In the genomic region with DNA sequence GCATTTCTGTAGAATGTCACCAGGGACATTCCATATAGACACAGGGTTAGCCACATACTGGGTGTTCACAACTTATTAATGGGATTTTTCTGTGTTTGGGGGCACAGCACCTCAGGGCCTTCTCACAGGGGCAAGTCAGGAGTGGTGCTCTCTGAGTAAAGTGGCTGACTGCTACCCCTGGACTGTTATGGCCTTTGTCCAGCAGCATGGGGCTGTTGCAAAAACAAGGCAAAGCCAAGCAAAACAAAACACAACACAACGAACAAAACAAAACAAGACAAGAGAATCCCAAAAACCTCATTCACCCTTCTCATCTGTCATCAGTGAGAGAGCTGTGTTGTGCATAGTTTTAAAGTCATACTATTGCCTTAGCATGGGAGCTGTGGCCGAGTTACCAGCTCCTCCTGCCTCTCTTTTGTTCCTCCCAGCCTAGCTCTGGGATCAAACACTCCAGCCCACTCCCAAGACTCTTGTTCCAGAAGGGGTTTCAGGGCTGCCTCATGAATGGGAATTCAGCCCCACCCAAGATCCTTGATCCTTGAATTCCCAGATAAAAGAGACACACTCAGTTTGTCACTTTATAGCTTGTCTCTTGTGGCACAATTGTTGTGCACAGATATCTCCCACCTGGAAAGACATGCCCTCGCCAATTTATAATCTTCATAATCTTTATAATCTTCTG, we compare ENCODE assay signal across 27 mouse cellular contexts.
A peak's percentile ranks its signal among the peaks of the same experiment; 100 is the strongest.
DNase-seq lines count a peak whose midpoint lies in the region; ATAC-seq and TF ChIP-seq lines count a peak whose summit lies in the region.
"Had no signal": no experiment of that assay in that cellular context is flagged by ENCODE, and none has a peak within 500 bp of the region (broad histone marks: within the 10 kb centered on the region; RNA-seq: fewer than 3 reads in every experiment).

No protein-coding gene starts in this region.

- H3K9ac ChIP-seq in lung, embryonic 14.5 days, result no peak overlapping the region
- H3K9ac ChIP-seq in lung, postnatal 0 days (replicated peaks; ENCODE audit: low read depth), result no peak overlapping the region
- H3K9ac ChIP-seq in ES-E14 (ENCODE audit: insufficient read depth, low read depth, low read length, poor library complexity, severe bottlenecking), result no peak overlapping the region
- no peak overlapping the region for H3K9ac ChIP-seq in forebrain, embryonic 13.5 days
- H3K9ac ChIP-seq: embryonic facial prominence, embryonic 12.5 days; embryonic facial prominence, embryonic 15.5 days; forebrain, embryonic 15.5 days; heart, embryonic 12.5 days; heart, embryonic 15.5 days; hindbrain, embryonic 13.5 days; intestine, embryonic 15.5 days had no signal

- H3K9me3 ChIP-seq in lung, embryonic 14.5 days (ENCODE audit: low read depth, low read length), result no peaks in the 10 kb centered on the region
- no peaks in the 10 kb centered on the region for H3K9me3 ChIP-seq in lung, postnatal 0 days (ENCODE audit: low read length)
- H3K9me3 ChIP-seq in ES-E14 (ENCODE audit: control insufficient read depth, insufficient read depth, low read depth, low read length), result no peaks in the 10 kb centered on the region
- no peaks in the 10 kb centered on the region for H3K9me3 ChIP-seq in forebrain, embryonic 13.5 days (replicated peaks)
- H3K9me3 ChIP-seq: embryonic facial prominence, embryonic 12.5 days; embryonic facial prominence, embryonic 15.5 days; forebrain, embryonic 15.5 days; heart, embryonic 12.5 days; heart, embryonic 15.5 days; hindbrain, embryonic 10.5 days; hindbrain, embryonic 13.5 days; intestine, embryonic 15.5 days had no signal

- 58% methylated on average over 3 of the region's 3 CpGs for WGBS in lung, embryonic 14.5 days
- 53% methylated on average over 3 of the region's 3 CpGs for WGBS in lung, postnatal 0 days
- WGBS in forebrain, embryonic 13.5 days, result 65% methylated on average over 3 of the region's 3 CpGs

- H3K27ac ChIP-seq in lung, embryonic 14.5 days (ENCODE audit: low read depth), result peak overlapping the region; percentile 66
- H3K27ac ChIP-seq in lung, postnatal 0 days (ENCODE audit: low read length), result no peak overlapping the region; the same call in 1 of the 2 replicates
- no peak overlapping the region for H3K27ac ChIP-seq in ES-E14 (ENCODE audit: insufficient read depth, low read depth, low read length, poor library complexity, severe bottlenecking)
- no peak overlapping the region for H3K27ac ChIP-seq in forebrain, embryonic 13.5 days
- no peak overlapping the region for H3K27ac ChIP-seq in left cerebral cortex, adult 2 months
- H3K27ac ChIP-seq: embryonic facial prominence, embryonic 12.5 days; embryonic facial prominence, embryonic 15.5 days; forebrain, embryonic 15.5 days; heart, embryonic 15.5 days; hindbrain, embryonic 10.5 days; hindbrain, embryonic 13.5 days; intestine, embryonic 15.5 days had no signal

- peaks cover 16% of the 10 kb centered on the region for H3K4me1 ChIP-seq in lung, embryonic 14.5 days (ENCODE audit: insufficient read depth)
- peaks cover 20% of the 10 kb centered on the region; the same call in 1 of the 2 replicates for H3K4me1 ChIP-seq in lung, postnatal 0 days (ENCODE audit: insufficient read depth, low read depth, low read length)
- peaks cover 0 to 3% of the 10 kb centered on the region in 2 experiments; a peak in 1 of 4 replicates for H3K4me1 ChIP-seq in ES-E14 (ENCODE audit: control insufficient read depth in 2 of 2, insufficient read depth in 2 of 2, low read length in 2 of 2, poor library complexity in 1 of 2)
- peaks cover 9% of the 10 kb centered on the region; the same call in 1 of the 2 replicates for H3K4me1 ChIP-seq in forebrain, embryonic 13.5 days
- H3K4me1 ChIP-seq: forebrain, embryonic 15.5 days had no signal

- no peak for TF ChIP-seq EP300 in lung, postnatal 0 days (IDR thresholded peaks at IDR 0.05)

- no peak for DNase-seq in lung, embryonic 14.5 days
- DNase-seq in lung, postnatal 0 days (ENCODE audit: low spot score), result no peak
- peak; percentile 43 for DNase-seq in ES-E14 (ENCODE audit: low read depth, low spot score)
- peak; percentile 70 for DNase-seq in ZHBTc4 (ENCODE audit: low read depth, low spot score)
- no peak for DNase-seq in left cerebral cortex, adult 2 months (ENCODE audit: extremely low spot score in 1 of 2, low spot score in 2 of 2)
- DNase-seq: adrenal gland, adult 2 months; adrenal gland, postnatal 14 days; cerebellum, adult 11 months; cerebellum, adult 2 months; cerebellum, adult 9-11 months; cerebellum, postnatal 25 days; gastrocnemius, postnatal 10 days; gastrocnemius, postnatal 36 days; heart, postnatal 10 days; heart, postnatal 36 days had no signal

- H3K4me3 ChIP-seq in lung, embryonic 14.5 days (ENCODE audit: low read depth, low read length), result no peak overlapping the region
- H3K4me3 ChIP-seq in lung, postnatal 0 days (ENCODE audit: low read depth, low read length), result no peak overlapping the region
- H3K4me3 ChIP-seq in ES-E14 (ENCODE audit: insufficient read depth in 1 of 2, low read depth in 1 of 2, low read length in 2 of 2, poor library complexity in 1 of 2, severe bottlenecking in 1 of 2), result no peak overlapping the region
- no peak overlapping the region for H3K4me3 ChIP-seq in forebrain, embryonic 13.5 days
- H3K4me3 ChIP-seq in left cerebral cortex, adult 2 months, result no peak overlapping the region
- H3K4me3 ChIP-seq: embryonic facial prominence, embryonic 12.5 days; embryonic facial prominence, embryonic 15.5 days; forebrain, embryonic 15.5 days; heart, embryonic 12.5 days; heart, embryonic 15.5 days; hindbrain, embryonic 10.5 days; hindbrain, embryonic 13.5 days; intestine, embryonic 15.5 days had no signal

- no peak overlapping the region for H3K4me2 ChIP-seq in lung, embryonic 14.5 days
- H3K4me2 ChIP-seq in lung, postnatal 0 days (replicated peaks; ENCODE audit: low read depth, low read length), result no peak overlapping the region
- H3K4me2 ChIP-seq in forebrain, embryonic 13.5 days, result no peak overlapping the region
- H3K4me2 ChIP-seq: embryonic facial prominence, embryonic 12.5 days; embryonic facial prominence, embryonic 15.5 days; forebrain, embryonic 15.5 days; heart, embryonic 12.5 days; heart, embryonic 15.5 days; hindbrain, embryonic 13.5 days; intestine, embryonic 15.5 days had no signal

- peaks cover 18% of the 10 kb centered on the region; the same call in 1 of the 2 replicates for H3K36me3 ChIP-seq in lung, embryonic 14.5 days (ENCODE audit: insufficient read depth)
- H3K36me3 ChIP-seq in lung, postnatal 0 days (ENCODE audit: insufficient read depth, low read length), result no peaks in the 10 kb centered on the region
- peaks cover 6% of the 10 kb centered on the region; the same call in 1 of the 2 replicates for H3K36me3 ChIP-seq in ES-E14 (ENCODE audit: control insufficient read depth, insufficient read depth, low read length, poor library complexity, severe bottlenecking)
- H3K36me3 ChIP-seq in forebrain, embryonic 13.5 days (ENCODE audit: poor library complexity, severe bottlenecking), result peaks cover 10% of the 10 kb centered on the region; the same call in 1 of the 2 replicates
- H3K36me3 ChIP-seq: forebrain, embryonic 15.5 days; G1E had no signal

- no peak for TF ChIP-seq CTCF in lung, embryonic 14.5 days (IDR thresholded peaks at IDR 0.05; ENCODE audit: low read depth)
- no peak for TF ChIP-seq CTCF in lung, postnatal 0 days (IDR thresholded peaks at IDR 0.05)
- TF ChIP-seq CTCF in left cerebral cortex, adult 2 months (IDR thresholded peaks at IDR 0.05), result no peak

- intact Hi-C loops in left cerebral cortex, adult 2 months (cut with DNase I), result no loop called here

- no peak for ATAC-seq in lung, embryonic 14.5 days (ENCODE audit: insufficient read depth)
- no peak for ATAC-seq in lung, postnatal 0 days
- ATAC-seq in forebrain, embryonic 13.5 days, result no peak
- ATAC-seq: CD4-positive, CD25-positive, alpha-beta regulatory T cell, adult 4 months; forebrain, embryonic 15.5 days; hindbrain, embryonic 16.5 days; intestine, embryonic 15.5 days had no signal

- H3K27me3 ChIP-seq in lung, embryonic 14.5 days (ENCODE audit: insufficient read depth, low read length), result no peaks in the 10 kb centered on the region
- no peaks in the 10 kb centered on the region for H3K27me3 ChIP-seq in lung, postnatal 0 days (replicated peaks; ENCODE audit: insufficient read depth, low read length)
- H3K27me3 ChIP-seq in forebrain, embryonic 13.5 days, result no peaks in the 10 kb centered on the region
- H3K27me3 ChIP-seq: embryonic facial prominence, embryonic 12.5 days; embryonic facial prominence, embryonic 15.5 days; forebrain, embryonic 15.5 days; heart, embryonic 12.5 days; heart, embryonic 15.5 days; hindbrain, embryonic 13.5 days; intestine, embryonic 15.5 days had no signal

- in situ Hi-C loops in ES-E14 (cut with MboI; ENCODE audit: low sequenced_read_pairs in 2 of 2, unreplicated experiment in 2 of 2), result no loop called here

TF ChIP-seq in ES-E14, 5 proteins besides CTCF, POLR2A, EP300 and RAD21:
- TF ChIP-seq ZNF384 (IDR thresholded peaks at IDR 0.05; ENCODE audit: low read depth, low read length) (no peak), MAFK (IDR thresholded peaks at IDR 0.05; ENCODE audit: insufficient read depth, low read depth, low read length) (no peak), ZC3H11A (IDR thresholded peaks at IDR 0.05; ENCODE audit: borderline replicate concordance, low read depth, low read length) (no peak), HCFC1 (IDR thresholded peaks at IDR 0.05; ENCODE audit: borderline replicate concordance, insufficient read depth, low read length) (no peak), CHD2 (IDR thresholded peaks at IDR 0.05; ENCODE audit: low read depth, low read length) (no peak)

Comparison
In these comparisons a context has a peak if more than half of its experiments do, and no peak if none do; other contexts are left out.
1. DNase-seq: peak in ES-E14 (single experiment) and ZHBTc4 (single experiment); none in lung, embryonic 14.5 days (single experiment), lung, postnatal 0 days (single experiment) and left cerebral cortex, adult 2 months (0 of 2).